Mouse (Mus musculus): ENCODE measurements around the gene Rpusd2.

The Rpusd2 gene

GRCm38 (mm10) chr2:119032191-119032590 is 2.4 kb upstream of the Rpusd2 start:
- in situ Hi-C loops (cut with MboI, MseI): no loop called here

- in situ Hi-C loops (cut with MboI, MseI): no loop called here
These were observed 781 bp downstream of the Rpusd2 start for GRCm38 (mm10) chr2:119035397-119035745.

GRCm38 (mm10) chr2:119040882-119041281 is 6.3 kb downstream of the Rpusd2 start:
- in situ Hi-C loops (cut with MboI, MseI): no loop called here

GRCm38 (mm10) chr2:119045163-119045562 is 10.6 kb downstream of the Rpusd2 start:
- in situ Hi-C loops (cut with MboI, MseI): no loop called here

GRCm38 (mm10) chr2:119046649-119047611 is 12.3 kb downstream of the Rpusd2 start, which contains the start of gene Knl1:
Gene Knl1 (plus strand): TSS chr2:119047119.
- in situ Hi-C loops (cut with MboI, MseI): no loop called here

GRCm38 (mm10) chr2:119047849-119048248 is 13.3 kb downstream of the Rpusd2 start:
- in situ Hi-C loops (cut with MboI, MseI): no loop called here

GRCm38 (mm10) chr2:119050132-119050650 is 15.6 kb downstream of the Rpusd2 start:
- in situ Hi-C loops (cut with MboI, MseI): no loop called here

GRCm38 (mm10) chr2:119060139-119060538 is 25.5 kb downstream of the Rpusd2 start:
- in situ Hi-C loops (cut with MboI, MseI): no loop called here

GRCm38 (mm10) chr2:119072397-119072796 is 37.8 kb downstream of the Rpusd2 start:
- in situ Hi-C loops (cut with MboI, MseI): no loop called here

- in situ Hi-C loops (cut with MboI, MseI): no loop called here
These were observed 51.6 kb downstream of the Rpusd2 start for GRCm38 (mm10) chr2:119086156-119086555.

Data from regulatory T cell (primary cell).